Mouse (Mus musculus): ENCODE measurements around the gene Akt1s1.

Akt1s1 gene

DNA sequence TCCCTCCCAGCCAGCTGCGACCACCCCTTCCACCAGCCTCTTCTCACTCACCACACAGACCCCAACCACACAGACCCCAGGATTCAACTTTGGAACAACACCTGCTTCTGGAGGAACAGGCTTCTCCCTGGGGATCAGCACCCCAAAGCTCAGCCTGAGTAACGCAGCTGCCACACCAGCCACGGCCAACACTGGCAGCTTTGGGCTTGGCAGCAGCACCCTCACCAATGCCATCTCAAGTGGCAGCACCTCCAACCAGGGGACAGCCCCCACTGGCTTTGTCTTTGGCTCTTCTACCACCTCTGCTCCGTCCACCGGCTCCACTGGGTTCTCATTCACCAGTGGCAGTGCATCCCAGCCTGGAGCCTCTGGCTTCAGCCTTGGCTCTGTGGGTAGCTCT is 20.1 kb upstream of the Akt1s1 start:
- no peak for DNase-seq

DNA sequence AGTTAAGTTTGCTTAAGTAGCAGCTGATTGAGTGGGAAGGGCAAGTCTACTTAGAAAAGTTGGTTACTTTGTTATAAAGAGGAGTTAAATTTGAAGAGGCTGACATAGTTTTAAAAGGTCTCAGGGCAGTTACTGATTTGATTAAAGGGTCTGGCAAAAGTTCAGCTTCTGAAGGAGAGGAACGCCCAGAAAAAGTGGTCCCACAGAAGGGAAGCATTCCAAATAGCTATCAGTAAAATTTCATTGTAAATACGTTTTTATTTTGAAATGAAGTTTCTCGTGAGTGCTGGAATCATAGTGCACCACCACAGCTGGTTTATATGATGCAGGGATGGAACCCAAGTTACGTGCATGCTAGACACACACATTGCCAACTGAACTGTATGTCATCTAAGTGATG is 16.0 kb upstream of the Akt1s1 start:
- no peak for DNase-seq

DNA sequence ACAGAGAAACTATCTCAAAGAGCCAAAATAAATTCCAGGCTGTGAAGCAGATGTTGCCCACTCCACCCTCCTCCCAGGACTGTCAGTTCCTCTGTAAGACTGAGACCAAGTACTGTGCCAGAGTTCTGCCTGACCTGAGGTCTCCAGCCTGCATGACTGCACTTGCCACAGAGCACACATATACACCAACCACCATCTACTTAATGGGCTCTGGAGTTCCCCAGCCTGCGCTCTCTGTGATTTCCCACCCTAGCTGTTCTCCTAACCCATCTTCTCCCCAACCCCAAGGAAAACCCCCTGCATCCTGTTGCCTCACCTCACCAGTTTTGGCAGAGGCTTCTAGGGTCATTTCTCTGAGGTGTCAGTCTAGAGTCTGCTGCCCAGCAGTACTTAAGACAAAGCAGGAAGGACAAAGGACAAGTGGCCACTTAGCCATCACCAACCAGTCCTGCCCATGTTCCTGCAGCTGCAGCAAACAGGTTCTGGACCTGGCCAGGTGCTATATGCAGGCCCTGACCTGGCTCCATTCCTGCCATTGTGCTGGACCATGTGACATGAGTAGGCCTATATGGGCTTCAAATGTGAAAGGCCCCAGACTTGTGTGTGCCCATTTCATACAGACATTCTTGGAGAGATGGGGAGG is 13.3 kb upstream of the Akt1s1 start:
- no peak for DNase-seq

DNA sequence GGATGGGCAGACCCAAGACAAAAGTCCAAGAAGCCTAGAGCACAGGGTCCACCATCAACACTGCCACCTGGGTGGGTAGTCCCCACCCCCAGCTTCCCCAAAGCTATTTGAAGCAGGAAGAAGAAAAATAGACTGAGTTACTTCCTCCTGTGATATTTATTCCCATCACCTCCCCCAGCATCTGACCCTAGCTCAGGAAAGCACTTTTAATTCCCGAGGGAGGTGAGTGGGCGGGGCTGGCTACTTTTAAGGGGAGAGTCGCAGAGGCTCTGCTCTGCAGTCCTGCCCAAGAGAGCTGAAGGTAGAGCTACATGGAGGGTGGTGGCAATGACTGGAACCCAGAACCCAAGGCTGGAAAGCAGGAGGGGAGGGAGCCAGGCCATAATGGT is 12.8 kb upstream of the Akt1s1 start:
- DNase-seq = no peak

DNA sequence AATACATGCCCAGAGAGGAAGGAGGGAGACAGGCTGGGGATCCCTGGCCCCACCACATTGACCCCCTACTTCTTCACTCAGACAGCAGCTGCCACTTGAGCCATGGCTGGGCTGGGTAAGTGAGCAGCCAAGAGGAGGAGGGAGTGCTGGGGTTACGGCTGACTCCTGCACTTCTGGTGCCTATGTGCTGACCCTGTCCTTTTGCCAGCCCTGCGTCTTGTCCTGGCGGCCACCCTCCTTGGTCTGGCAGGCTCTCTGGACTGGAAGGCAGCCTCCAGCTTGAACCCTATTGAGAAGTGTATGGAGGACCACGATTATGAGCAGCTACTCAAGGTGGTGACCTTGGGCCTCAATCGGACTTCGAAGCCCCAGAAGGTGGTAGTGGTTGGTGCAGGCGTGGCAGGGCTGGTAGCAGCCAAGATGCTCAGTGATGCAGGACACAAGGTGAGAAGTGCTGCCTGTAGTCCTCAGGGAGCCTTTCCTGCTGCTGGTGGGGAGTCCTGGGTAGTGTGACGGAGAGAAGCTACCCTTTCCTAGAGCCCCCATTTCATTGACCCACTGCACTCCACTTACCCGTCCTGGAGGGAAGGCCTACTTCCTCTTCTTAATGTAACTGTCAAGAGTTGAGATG is 12.3 kb upstream of the Akt1s1 start:
- DNase-seq = no peak

DNA sequence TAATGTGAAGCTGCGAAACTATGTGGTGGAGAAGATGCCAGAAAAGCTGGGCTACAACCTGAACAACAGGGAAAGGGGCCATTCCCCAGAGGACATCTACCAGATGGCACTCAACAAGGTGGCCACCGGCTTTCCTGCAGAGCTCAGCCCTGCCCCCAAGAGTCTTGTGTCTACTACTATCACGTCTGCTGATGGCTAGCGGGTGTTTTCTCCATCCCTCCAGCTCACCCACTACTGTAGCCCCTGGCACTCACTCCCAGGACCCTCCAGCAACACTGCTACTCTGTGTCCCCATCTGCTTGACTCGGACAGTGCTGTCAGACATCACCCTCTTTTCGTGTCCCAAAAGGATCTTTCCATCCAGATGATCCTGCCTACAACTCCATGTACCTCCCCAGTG is 10.7 kb upstream of the Akt1s1 start:
- no peak for DNase-seq

DNA sequence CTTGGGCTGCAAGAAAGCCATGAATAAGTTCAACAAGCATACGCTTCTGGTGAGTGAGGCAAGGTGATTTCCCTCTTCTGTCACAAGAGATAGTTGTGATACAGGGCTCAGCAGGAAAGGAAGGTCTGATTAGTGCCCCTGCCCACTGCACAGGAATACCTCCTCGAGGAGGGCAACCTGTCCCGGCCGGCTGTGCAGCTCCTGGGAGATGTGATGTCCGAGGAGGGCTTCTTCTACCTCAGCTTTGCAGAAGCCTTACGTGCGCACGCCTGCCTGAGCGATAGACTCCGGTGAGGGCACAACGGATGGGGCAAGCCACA is 9.7 kb upstream of the Akt1s1 start:
- DNase-seq = no peak

DNA sequence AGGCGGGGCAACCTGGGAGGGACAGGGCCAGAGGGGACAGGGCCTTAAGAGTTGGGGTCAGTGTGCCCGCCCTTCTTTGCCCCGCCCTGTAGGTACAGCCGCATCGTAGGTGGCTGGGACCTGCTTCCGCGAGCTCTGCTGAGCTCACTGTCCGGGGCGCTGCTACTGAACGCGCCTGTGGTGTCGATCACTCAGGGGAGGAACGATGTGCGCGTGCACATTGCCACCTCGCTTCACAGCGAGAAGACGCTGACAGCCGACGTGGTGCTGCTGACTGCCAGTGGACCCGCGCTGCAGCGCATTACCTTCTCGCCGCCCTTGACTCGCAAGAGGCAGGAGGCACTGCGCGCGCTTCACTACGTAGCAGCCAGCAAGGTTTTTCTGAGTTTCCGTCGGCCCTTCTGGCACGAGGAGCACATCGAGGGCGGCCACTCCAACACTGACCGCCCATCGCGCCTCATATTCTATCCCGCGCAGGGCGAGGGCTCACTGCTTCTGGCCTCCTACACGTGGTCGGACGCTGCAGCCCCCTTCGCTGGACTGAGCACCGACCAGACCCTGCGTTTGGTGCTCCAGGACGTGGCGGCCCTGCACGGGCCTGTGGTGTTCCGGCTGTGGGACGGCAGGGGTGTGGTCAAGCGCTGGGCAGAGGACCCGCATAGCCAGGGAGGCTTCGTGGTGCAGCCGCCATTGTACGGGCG is 9.2 kb upstream of the Akt1s1 start:
- DNase-seq = peak; percentile 58

DNA sequence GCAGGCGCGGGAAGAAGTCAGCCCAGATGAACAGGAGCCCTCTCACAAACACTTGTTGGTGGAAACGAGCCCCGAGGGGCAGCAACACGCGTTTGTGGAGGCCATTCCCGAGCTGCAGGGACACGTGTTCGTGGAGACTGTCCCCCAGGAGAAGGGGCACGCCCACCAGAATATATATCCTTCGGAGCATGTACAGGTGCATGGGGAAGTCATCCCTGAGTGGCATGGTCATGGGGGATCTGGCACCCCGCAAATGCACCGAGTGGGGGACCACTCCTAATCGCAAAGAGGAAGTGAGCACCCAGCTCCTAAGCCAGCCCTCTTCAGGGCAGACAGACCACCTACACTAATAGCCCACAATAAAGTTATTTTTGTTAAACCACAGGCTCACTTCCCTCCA is 8.4 kb upstream of the Akt1s1 start:
- no peak for DNase-seq

DNA sequence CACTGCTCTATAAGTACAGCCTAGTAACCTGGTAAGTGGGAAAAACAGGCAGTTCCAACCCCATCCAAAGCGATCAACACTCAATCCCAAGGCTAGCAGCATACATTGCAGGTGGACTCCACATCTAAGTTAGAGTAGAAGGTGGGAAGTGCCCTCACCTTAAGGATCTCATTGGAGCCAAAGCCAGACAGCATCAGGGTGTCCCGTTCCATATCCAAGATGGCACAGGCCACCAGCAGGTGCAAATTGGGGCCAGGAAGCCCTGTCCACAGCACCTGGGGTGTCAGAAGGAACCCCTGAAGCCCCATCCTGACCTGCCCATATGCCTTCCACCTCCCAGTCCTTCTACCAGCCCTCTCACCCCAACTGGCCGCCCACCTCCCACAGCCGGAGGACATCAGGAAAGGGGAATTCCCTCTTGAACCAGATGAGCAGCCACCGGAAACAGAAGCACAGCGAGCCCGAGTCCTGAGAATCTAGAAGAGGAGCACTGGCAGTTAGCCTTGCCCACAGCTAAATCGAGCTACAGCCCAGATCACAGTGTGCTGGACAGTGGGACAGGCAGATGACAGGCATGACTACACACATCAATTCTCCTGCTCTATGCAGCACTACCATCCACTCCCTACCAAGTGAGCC is 6.8 kb upstream of the Akt1s1 start:
- no peak for DNase-seq

DNA sequence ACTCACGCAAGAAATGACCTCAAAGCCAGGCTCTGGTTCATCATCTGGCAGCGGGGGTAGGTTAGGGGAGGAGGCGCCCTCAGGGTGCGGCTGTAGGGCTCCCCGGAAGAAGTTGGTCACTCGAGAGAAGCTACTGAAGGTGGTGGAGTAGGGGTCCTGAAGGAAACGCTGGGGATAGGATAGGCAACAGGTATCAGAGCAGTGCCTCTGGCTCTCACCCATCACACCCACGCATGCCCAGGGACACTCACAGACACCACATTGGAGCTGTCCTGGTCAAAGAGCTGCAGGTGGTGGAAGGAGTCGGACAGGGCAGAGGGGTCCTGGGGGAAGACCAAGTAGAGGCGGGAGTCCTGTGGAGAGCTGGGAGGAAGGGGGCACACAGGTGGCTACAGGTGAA is 3.8 kb upstream of the Akt1s1 start:
- DNase-seq = no peak

DNA sequence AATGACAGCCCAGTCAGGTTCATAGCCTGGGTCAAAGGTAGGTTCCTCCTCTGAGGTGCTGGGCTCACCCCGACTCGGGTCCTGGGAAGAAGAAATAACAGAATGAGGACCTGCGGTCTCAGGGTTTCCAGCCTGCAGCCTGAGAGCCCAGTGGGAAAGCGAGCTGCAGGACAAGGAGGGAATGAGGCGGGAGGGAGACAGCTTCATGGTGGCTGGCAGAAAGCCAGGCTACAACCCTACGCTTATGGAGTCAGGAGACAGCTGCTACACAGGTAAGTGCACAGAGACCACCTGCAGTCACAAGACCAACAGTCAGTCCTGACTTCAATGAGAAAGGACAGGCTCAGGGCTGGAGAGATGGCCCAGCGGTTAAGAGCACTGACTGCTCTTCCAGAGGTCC is 2.0 kb upstream of the Akt1s1 start:
- DNase-seq = no peak

DNA sequence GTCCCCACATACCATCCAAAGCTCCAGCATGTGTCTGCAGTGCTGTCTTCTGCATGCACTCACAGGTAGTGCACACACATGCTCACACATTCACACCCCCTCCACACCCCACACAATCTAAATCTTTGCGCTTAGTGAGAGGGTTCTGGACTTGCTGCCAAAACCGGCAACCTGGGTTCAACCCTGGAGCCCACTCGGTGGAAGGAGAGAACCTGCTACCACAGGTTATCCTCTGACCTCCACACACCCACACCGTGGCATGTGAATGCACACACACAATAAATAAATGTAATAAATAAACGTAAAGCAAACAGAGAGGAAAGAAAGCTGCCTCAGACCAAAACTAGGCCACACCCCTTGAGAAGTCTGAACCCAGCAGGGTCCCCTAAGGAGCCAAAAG is 1.0 kb upstream of the Akt1s1 start:
- DNase-seq = no peak

DNA sequence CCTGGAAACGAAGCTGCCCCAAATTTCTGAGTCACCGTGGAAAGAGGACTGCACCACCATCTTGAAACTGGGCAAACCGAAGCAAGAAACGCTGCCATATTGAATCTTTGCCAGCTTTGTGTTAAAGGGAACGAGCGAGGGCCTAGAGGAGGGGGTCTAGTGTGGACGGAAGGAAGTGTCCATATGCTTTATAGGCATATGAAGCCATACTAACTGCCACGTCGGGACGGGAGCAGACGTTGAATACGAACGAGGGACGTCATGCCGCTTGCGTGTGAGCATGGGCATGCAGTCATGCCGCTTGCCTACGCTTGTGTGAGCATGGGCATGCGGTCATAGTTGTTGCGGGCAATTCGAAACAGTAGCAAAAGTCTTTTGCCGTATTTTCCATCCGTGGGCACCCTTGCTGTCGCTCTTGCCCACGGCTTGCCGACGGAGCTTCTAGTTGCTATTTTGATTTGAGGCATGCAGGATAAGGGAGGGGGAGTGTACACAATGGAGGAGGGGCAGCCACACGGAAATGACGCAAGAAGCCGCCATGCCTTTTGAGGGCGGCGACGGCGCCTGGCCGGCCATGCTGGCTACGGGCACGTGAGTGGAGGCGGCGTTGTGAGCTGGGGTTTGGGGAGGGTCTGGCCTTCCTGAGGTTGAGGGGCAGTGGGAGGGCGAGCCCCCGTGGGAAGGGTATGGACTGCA is 773 bp downstream of the Akt1s1 start:
- DNase-seq = peak; percentile 93

DNA sequence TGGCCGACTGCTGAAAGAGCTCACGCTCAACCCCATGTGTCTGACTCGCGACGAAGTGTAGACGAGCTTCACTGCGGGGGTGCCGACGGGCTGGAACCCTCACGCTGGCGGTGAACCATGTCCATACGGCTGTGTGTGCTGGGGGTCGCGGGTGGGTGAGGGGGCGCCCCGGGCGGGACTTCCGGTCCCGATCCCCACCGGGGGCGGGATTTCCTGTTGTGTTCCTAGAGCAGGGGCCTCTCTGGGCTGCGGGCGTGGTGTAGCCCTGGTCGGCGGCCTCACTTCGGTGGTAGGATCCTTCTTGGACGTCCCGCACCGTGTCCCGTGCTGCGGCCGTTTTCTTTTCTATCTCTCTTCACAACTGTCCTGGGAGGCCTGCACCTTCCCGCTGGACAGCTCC is 1.4 kb downstream of the Akt1s1 start:
- DNase-seq = peak; percentile 85

DNA sequence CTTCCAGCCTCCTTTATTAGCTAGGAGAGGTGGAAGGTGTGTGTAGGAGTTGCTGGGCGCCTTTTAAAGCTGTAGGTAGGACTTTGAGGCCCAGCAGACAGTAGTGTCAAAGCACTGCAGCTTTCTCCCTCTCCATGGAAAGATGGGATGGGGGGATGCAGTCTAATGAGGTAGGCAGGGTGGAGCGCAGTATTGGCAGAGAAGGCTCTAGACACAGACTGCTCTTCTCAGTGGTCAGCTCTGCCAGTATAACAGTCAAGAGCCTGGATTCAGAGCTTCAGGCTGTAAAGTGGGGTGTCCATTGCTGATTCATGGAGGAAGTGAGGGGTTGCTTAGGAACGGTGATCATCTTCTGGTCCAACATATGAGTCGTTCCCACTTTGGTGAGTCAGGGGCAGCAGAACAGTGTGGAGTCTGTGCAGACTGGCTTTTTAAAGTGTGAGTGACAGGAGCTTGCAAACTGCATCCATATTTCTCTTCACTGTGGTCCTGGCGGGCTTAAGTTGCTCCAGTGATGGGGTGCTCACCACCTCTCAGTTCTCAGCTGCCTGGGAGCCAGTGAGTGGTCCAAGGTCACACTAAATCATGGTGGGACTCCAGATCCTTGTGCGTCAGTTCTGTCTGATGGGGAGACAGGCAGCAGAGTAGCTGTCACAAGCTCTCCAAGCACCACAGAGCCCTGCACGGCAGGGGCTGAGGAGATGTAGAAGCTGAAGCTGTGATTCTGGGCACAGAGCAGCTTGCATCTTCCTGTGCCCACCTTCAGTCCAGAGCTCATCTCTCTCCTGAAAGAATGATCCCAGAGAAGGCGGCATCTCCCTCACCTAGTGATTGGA is 2.2 kb downstream of the Akt1s1 start:
- no peak for DNase-seq

DNA sequence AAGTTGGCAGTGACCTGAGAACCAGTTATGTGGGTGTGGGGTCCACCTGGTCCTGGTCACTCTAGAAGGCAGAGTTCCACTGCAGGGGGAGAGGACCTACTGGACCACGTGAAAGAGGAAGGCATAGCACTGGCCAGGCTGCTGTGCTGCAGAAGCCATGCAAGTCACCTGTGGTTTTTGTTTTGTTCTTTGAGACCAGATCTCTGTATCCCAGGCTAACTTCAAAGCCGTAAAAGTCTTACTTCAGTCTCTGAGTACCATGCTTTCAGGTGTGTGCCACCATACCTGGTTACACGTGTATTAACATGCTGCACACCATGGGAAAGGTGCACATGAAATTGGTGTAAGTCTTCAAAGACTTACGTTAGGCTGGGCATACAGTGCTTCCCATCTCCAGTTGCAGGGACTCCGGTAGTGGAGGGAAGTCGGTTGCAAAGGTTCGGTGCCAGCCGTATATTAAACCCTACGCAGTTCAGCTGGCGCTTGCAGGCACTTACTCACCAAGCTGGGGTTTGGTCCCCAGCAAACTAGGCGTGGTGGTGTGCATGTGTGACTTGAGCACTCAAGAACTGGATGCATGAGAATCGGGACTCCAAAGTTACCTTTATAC is 2.9 kb downstream of the Akt1s1 start:
- no peak for DNase-seq

DNA sequence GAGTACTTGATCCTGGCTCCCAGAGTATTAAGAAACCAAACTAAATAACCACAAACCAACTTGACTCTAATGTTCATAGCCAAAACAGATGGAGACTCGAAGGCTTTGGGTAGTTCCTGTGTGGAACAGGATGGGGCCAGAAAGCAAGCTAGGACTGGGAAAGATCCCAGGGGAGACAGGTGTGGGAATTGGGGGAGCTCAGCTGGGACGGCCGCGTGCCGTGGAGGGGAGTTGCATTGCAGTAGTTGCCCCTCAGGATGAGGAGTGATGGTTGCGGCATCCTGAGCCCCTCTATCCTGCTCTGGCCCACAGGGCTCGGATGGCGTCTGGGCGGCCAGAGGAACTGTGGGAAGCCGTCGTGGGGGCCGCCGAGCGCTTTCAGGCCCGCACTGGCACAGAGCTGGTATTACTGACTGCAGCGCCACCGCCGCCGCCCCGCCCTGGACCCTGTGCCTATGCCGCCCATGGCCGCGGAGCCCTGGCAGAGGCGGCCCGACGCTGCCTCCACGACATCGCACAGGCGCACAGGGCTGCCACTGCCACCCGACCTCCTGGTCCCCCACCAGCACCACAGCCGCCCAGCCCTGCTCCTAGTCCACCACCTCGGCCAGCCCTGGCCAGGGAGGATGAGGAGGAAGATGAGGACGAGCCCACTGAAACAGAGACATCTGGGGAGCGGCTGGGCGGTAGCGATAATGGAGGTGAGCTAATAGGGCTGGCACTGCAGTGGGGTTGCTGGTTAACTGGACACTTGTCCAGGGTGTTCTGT is 3.7 kb downstream of the Akt1s1 start:
- DNase-seq = no peak

DNA sequence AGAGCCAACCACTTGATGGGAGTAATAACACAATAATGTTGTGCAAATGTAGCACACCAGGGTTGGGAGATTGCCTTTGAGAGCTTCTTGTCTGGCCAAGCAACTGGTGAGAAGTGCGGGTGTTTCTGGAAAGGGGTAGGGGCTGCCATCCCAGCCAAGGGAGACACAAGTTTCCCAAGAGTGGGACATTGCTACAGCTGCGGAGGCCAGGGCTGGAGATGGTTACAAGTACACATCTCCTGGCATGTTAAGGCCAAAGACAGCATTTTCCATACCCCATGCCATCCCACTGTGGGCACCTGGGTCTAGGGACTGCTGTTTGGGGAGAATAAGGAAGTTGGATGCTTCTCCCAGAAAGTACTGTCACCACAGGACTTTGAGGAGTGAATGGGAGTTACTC is 4.3 kb downstream of the Akt1s1 start:
- DNase-seq = no peak

DNA sequence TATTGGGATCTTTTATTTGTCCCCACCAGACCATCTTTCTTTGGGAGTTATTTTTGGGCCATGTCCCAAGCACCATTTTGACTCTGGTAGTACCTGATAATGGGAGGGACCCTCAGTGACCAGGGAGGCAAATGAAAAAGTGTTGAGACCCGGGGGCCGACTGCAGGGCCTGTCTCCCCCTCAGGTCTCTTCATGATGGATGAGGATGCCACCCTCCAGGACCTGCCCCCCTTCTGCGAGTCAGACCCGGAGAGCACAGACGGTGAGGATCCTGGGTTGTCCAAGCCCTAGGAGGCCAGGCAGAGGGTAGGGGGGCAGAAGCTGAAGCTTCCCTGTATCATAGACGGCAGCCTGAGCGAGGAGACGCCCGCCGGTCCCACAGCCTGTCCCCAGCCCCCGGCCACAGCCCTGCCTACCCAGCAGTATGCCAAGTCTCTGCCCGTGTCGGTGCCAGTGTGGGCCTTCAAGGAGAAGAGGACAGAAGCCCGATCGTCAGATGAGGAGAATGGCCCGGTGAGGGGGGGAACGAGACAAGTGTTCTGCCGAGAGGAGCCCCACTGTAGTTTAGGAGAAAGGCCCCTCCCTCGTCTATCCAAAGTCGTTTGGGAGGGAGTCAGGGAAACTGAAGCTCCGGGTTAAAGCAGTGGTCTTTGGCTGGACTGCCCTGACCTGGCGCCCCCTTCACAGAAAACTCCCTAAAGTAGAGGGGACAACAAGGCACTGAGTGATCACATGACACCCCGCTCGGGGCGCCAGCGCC is 5.0 kb downstream of the Akt1s1 start:
- DNase-seq = peak; percentile 40

Data from thymus, postnatal 14 days (tissue).